Mouse (Mus musculus) forebrain, embryonic 15.5 days (tissue): ENCODE measurements around the gene Ecm1. TPM values are rescaled to one million over a fixed set of nuclear protein-coding genes. Genes with fewer than 3 reads are reported as not detected.

Source experiments
- ATAC-seq: fragments of 200-750 bp; cut with Nextera tagmentation; replicated peaks from 2 replicates; pipeline ENCODE4 v1.8.0; 2017; ENCODE audit warnings: mild to moderate bottlenecking, moderate TSS enrichment, moderate library complexity
- H3K27ac ChIP-seq: fragments of 300-500 bp; sonication (generic); replicated peaks from 2 replicates; pipeline ENCODE4 v1.5.1; 2015; ENCODE audit warnings: mild to moderate bottlenecking, inconsistent platforms
- H3K27me3 ChIP-seq: fragments of 300-500 bp; sonication (generic); 2 replicates; pipeline ENCODE4 v1.6.1; 2015; ENCODE audit warnings: inconsistent platforms
- H3K36me3 ChIP-seq: fragments of 300-500 bp; sonication (generic); 2 replicates; pipeline ENCODE4 v1.6.1; 2015; ENCODE audit warnings: mild to moderate bottlenecking, inconsistent platforms
- H3K4me1 ChIP-seq: fragments of 300-500 bp; sonication (generic); 2 replicates; pipeline ENCODE4 v1.6.1; 2015; ENCODE audit warnings: inconsistent platforms
- H3K4me2 ChIP-seq: fragments of 300-500 bp; sonication (generic); replicated peaks from 2 replicates; pipeline ENCODE4 v1.6.1; 2015; ENCODE audit warnings: mild to moderate bottlenecking, inconsistent platforms
- H3K4me3 ChIP-seq: fragments of 300-500 bp; sonication (generic); 2 replicates; pipeline ENCODE4 v1.5.1; 2015; ENCODE audit warnings: mild to moderate bottlenecking, inconsistent platforms
- H3K9ac ChIP-seq: fragments of 300-500 bp; sonication (generic); replicated peaks from 2 replicates; pipeline ENCODE4 v1.6.1; 2015; ENCODE audit warnings: mild to moderate bottlenecking, inconsistent platforms
- H3K9me3 ChIP-seq: fragments of 300-500 bp; sonication (generic); 2 replicates; pipeline ENCODE4 v1.6.1; 2016; ENCODE audit warnings: inconsistent platforms
- WGBS: fragments of 180-500 bp; shearing (Covaris S2); methylation state at CpG from one replicate; pipeline ENCODE4 v1.1.7; 2015; ENCODE audit warnings: mixed read lengths; 5-methylcytosine and 5-hydroxymethylcytosine counted together
- microRNA-seq: library from miRNA; unstranded; fragments of <30 nt; microRNA quantifications from one replicate; pipeline ENCODE4, GENCODE M21; 2016
- polyA plus RNA-seq: library from polyadenylated mRNA; unstranded; fragments of >200 nt; fragmentation: Nextera tagmentation; extraction: Ambion mirVana; gene quantifications from 2 replicates; pipeline ENCODE4 v1.2.1, GENCODE M21; 2015

Ecm1 gene
- polyA plus RNA-seq, 1 experiment from 2014 or later = 8.7 TPM

GRCm38 (mm10) chr3:95685701-95686100, 53.7 kb downstream of the Ecm1 start:
- WGBS = 73% methylated on average over 2 of the region's 2 CpGs
- no peaks in the 10 kb centered on the region for H3K9me3 ChIP-seq
- H3K4me3 ChIP-seq = no peak overlapping the region
- H3K27me3 ChIP-seq = no peaks in the 10 kb centered on the region
- no peak for ATAC-seq
- H3K9ac ChIP-seq = no peak overlapping the region
- H3K4me1 ChIP-seq = peaks cover 20% of the 10 kb centered on the region
- no peak overlapping the region for H3K27ac ChIP-seq
- H3K4me2 ChIP-seq = no peak overlapping the region
- H3K36me3 ChIP-seq = no peaks in the 10 kb centered on the region

DNA sequence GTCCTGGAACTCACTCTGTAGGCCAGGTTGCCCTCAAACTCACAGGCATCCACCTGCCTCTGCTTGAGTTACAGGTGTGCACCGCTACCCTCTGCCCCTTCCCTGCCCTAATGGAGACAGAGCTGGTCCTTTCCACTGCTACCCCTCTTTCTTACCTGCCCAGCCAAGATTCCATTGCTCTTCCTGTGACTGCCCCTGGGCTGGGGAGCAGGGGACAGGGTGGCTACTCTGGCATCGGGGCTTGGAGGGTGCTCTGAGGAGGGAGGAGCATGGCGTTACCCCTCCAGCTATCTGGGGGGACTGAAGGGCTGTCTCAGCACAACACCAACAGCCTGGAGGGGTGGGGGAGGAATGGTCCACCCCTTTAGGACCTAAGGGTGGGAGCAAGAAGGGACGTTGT, 54.1 kb downstream of the Ecm1 start:
- Histone ChIP-seq H3K27me3 (no peaks in the 10 kb centered on the region), H3K9ac (no peak overlapping the region), H3K4me1 (peaks cover 20% of the 10 kb centered on the region), H3K9me3 (no peaks in the 10 kb centered on the region), H3K4me2 (no peak overlapping the region), H3K4me3 (no peak overlapping the region), H3K36me3 (no peaks in the 10 kb centered on the region), H3K27ac (no peak overlapping the region)
- no peak for ATAC-seq
- WGBS = 85% methylated on average over 4 of the region's 4 CpGs

- no peak overlapping the region for H3K4me3 ChIP-seq
- H3K4me1 ChIP-seq = peaks cover 20% of the 10 kb centered on the region
- 81% methylated on average over 7 of the region's 8 CpGs for WGBS
- no peaks in the 10 kb centered on the region for H3K27me3 ChIP-seq
- no peaks in the 10 kb centered on the region for H3K36me3 ChIP-seq
- no peak for ATAC-seq
- no peak overlapping the region for H3K9ac ChIP-seq
- no peak overlapping the region for H3K27ac ChIP-seq
- no peak overlapping the region for H3K4me2 ChIP-seq
- no peaks in the 10 kb centered on the region for H3K9me3 ChIP-seq
These were observed 54.5 kb downstream of the Ecm1 start for GRCm38 (mm10) chr3:95684846-95685245.

Small RNA genes lying within 50 kb of the gene (microRNA-seq; reads per million reads assigned to microRNA genes)
- gene Mir7014 = not detected

Other genes with a start within 250 kb of the Ecm1 start
- gene Ctsk, start 240.3 kb downstream of the Ecm1 start, polyA plus RNA-seq = 3.7 and 4.3 TPM in 2 replicates
- gene Ctss, start 212.8 kb downstream of the Ecm1 start, polyA plus RNA-seq = 11.9 and 13.9 TPM in 2 replicates
- not detected in 2 replicates for gene Hormad1, start 179.9 kb downstream of the Ecm1 start, polyA plus RNA-seq
- 32.9 and 33.4 TPM in 2 replicates for gene Golph3l, start 150.6 kb downstream of the Ecm1 start, polyA plus RNA-seq
- gene Ensa, start 114.6 kb downstream of the Ecm1 start, polyA plus RNA-seq = 112 and 121 TPM in 2 replicates
- gene Mcl1, start 80.8 kb downstream of the Ecm1 start, polyA plus RNA-seq = 48.1 and 52.4 TPM in 2 replicates
- gene Adamtsl4, start 51.7 kb downstream of the Ecm1 start, polyA plus RNA-seq = 0.45 and 0.56 TPM in 2 replicates
- gene Tars2, start 20.6 kb upstream of the Ecm1 start, polyA plus RNA-seq = 48.3 and 50.5 TPM in 2 replicates
- gene Rprd2, start 79.3 kb upstream of the Ecm1 start, polyA plus RNA-seq = 21.9 and 22.1 TPM in 2 replicates
- gene Prpf3, start 116.3 kb upstream of the Ecm1 start, polyA plus RNA-seq = 42.9 and 43.0 TPM in 2 replicates
- 294 and 306 TPM in 2 replicates for gene Mrps21, start 131.9 kb upstream of the Ecm1 start, polyA plus RNA-seq
- gene Ciart, start 142.7 kb upstream of the Ecm1 start, polyA plus RNA-seq = 4.3 TPM in 2 replicates
- 12.7 and 14.7 TPM in 2 replicates for gene BC028528, start 152.4 kb upstream of the Ecm1 start, polyA plus RNA-seq
- 31.3 and 39.8 TPM in 2 replicates for gene Aph1a, start 154.4 kb upstream of the Ecm1 start, polyA plus RNA-seq
- gene Car14, start 165.1 kb upstream of the Ecm1 start, polyA plus RNA-seq = 10.5 and 14.0 TPM in 2 replicates
- gene Anp32e, start 189.7 kb upstream of the Ecm1 start, polyA plus RNA-seq = 196 and 207 TPM in 2 replicates